Mouse (Mus musculus) left cerebral cortex, postnatal 14 days (tissue): Measurements from ENCODE around the gene Gm21981. TPM values are rescaled to one million over a fixed set of nuclear protein-coding genes. Genes with fewer than 3 reads are reported as not detected.
"Not testable (repeated sequence)": the region's sequence is repeated elsewhere in the genome, so short reads cannot be mapped to it uniquely, and the experiment has no call there.

Source experiments
- DNase-seq, 2 experiments: peaks; one replicate each; pipeline ENCODE4 v3.0.0; 2021 to 2022; ENCODE audit warnings: low spot score in 2 of 2, mixed read lengths in 1 of 2
- intact Hi-C: fragments of 180-260 bp; cut with DNase I; formaldehyde crosslinking; loops from one replicate; pipeline ENCODE4 v1.15.1; 2025
- total RNA-seq, 2 experiments: library from RNA; stranded (reverse); gene quantifications; 2 replicates each; pipeline ENCODE4 v1.2.3; 2021

Gm21981 gene
- total RNA-seq, 2 experiments from 2014 or later = 4.7 to 5.3 TPM

DNA sequence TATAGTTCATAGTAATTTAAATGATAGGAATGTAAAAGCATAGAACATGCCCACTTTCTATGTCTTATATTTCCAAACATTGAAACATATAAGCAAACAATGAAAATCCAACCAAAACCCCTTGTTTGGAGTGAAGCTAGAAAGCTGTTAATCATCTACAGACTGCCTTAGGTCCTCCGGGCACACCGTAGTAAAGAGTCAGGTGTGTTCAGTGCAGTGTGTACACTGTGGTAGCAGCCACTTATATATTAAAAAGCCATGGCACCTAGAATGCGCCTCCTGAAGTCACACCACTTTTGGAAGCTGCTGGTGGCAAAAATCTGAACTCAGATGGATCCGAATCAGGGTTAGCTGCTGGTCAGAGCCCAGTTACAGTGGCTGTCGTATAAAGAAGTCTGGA, 16.0 kb downstream of the Gm21981 start:
- intact Hi-C loops = loop anchor here (5.0 to 10.0 kb wide), 3 partner anchors 36 to 163 kb away; no protein-coding TSS in a partner anchor
- no peak for DNase-seq

GRCm38 (mm10) chr17:47676581-47676980, 17.7 kb downstream of the Gm21981 start:
- peak; percentile 80 to 84 for DNase-seq
- intact Hi-C loops = loop anchor here (5.0 to 10.0 kb wide), 3 partner anchors 34 to 162 kb away; no protein-coding TSS in a partner anchor

DNA sequence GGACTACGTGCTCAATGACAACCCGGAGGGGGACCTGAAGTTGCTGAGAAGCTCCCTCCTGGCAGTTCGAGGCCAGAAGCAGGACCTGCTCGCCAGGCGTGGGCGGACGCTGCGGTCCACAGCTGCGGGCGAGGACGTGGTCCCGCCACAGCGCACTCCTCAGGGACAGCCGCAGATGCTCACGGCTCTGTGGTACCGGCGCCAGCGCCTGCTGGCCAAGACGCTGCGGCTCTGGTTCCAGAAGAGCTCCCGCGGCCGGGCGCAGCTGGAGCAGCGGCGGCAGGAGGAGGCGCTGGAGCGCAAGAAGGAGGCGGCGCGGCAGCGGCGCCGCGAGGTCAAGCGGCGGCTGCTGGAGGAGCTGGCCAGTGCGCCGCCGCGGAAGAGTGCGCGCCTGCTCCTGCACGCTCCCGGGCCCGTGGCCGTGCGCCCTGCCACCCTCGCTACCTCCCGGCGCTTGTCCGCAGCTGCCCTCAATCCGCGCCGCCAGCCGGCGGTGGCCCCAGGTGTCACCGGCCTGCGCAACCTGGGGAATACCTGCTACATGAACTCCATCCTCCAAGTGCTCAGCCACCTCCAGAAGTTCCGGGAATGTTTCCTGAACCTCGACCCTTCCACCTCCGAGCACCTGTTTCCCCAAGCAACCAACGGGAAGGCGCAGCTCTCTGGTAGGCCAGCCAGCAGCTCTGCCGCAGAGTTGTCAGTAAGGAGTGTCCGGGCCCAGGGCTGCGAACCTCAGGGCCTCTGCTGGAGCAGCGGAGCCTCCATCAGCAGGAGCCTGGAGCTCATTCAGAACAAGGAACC, 21.7 kb downstream of the Gm21981 start:
- intact Hi-C loops = loop anchor here (10.0 kb wide), 1 partner anchor 158 kb away; no protein-coding TSS in a partner anchor
- peak; percentile 37 to 40 for DNase-seq

- intact Hi-C loops = loop anchor here (10.0 kb wide), 1 partner anchor 157 kb away; no protein-coding TSS in a partner anchor
- no peak for DNase-seq
These were observed 22.3 kb downstream of the Gm21981 start for GRCm38 (mm10) chr17:47671988-47672310.

DNA sequence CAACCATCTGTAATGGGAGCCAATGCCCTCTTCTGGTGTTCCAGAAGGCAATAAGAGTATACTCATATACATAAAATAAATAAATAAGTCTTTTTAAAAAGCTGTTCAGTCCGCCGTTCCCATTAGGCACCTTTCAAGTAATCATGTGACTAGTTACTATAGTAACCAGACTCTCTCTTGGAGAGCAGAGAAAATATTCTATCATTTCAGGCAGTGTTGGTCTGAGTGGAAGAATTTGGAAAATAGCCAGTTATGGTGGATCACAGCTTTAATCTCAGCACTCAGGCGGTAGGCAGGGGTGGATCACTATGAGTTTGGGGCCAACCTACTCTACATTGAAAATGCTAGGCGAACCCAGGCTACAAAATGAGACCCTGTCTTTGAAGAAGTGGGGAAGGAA, 25.1 kb downstream of the Gm21981 start:
- intact Hi-C loops = loop anchor here (5.0 kb wide), 1 partner anchor 37 kb away; the partner anchor contains the start of gene Usp49
- no peak for DNase-seq

GRCm38 (mm10) chr17:47664474-47664873, 29.8 kb downstream of the Gm21981 start:
- DNase-seq = no peak
- intact Hi-C loops = no loop called here

- DNase-seq = no peak
- intact Hi-C loops = no loop called here
These were observed 31.1 kb downstream of the Gm21981 start for GRCm38 (mm10) chr17:47663009-47663713.

- intact Hi-C loops = no loop called here
These were observed 35.5 kb downstream of the Gm21981 start for GRCm38 (mm10) chr17:47658741-47659243.

DNA sequence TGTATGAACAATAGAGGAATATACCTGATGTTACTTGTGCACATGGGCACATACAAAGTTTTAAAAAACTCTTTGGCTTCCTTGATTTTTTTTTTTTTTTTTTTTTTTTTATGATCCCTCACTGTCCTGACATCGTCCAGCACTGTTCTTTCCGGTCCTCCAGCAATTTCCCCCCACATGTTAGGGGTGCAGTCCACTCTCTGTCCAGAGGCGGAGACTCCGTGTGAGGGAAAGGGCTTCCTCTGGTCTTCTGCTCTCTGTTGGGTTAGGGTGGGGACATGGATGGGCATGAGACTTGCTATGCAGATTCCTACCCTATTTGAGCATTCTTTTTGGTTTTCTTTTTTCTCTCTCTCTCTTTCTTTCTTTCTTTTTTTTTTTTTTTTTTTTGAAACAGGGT, 36.4 kb downstream of the Gm21981 start:
- DNase-seq = no peak
- intact Hi-C loops = no loop called here

More at GRCm38 (mm10) chr17:47658741-47659243, 35.5 kb downstream of the Gm21981 start:
- no peak for DNase-seq

DNA sequence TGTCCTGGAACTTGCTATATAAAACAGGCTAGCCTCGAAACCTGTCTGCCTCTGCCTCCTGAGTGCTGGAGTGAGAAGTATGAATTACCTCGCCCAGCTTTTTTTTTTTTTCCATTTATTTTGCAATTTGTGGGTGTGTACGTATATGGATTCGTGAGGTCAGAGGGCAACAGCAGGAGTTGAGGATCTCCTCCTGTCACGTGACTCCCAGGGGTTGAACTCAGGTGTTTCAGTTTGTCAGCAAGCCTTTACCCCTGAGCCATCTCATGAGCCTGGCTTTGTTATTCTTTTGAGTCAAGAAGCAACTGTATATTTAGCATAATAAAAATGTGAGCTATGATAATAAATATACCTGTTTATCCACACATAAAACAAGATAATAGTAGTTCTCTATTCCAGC, 38.6 kb downstream of the Gm21981 start:
- no peak for DNase-seq
- intact Hi-C loops = no loop called here

GRCm38 (mm10) chr17:47654346-47654745, 39.9 kb downstream of the Gm21981 start:
- DNase-seq, intact Hi-C loops: not testable (repeated sequence)

DNA sequence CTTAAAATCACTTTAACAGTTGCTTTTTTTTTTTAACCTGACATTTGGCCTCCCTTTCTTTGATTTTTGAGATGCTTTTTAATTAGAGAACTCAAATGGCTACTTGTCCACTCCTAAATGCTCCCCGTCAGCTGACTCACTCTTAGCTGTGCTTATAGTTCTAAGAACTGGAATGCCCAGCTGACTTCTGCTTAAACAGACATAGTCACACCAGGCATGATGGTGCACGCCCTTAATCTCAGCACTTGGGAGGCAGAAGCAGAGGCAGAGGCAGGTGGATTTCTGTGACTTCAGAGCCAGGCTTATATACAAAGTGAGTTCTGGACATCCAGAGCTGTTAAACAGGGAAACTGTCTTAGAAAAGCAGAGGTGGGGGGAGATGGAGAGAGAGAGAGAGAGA, 42.3 kb downstream of the Gm21981 start:
- intact Hi-C loops = no loop called here
- no peak for DNase-seq

DNA sequence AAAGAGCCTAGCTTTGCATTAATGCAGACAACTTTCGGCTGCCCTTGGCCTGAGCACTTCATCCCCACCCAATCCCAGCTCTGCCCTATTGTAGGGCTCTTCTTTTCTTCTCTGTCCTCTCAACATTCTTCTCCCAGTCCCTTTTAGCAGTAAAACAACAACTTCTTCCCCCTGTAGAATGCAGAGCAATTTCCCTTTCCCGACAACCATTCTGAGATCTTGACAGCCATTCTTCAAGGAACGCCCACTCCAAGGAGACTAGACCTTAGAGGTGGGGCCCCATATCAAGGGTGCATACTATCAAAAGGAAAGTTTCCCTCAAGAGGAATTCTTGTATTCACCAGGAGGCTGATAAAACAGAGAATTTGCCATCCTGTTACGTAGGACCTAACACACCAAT, 45.3 kb downstream of the Gm21981 start:
- no peak for DNase-seq
- intact Hi-C loops = no loop called here

DNA sequence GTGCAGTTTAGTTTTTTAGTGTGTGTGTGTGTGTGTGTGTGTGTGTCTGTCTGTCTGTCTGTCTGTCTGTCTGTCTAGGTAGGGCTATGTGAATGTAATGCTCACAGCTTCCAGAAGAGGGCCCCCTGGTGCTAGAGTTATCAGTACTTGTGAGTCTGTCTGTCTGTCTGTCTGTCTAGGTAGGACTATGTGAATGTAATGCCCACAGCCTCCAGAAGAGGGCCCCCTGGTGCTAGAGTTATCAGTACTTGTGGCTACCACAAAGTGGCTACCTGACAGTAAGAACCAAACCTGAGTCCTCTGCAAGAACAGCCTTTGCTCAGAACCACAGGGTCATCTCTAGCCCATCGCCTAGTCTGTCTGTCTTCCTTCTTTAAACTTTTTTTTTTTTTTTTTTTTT, 47.6 kb downstream of the Gm21981 start:
- intact Hi-C loops = no loop called here

DNA sequence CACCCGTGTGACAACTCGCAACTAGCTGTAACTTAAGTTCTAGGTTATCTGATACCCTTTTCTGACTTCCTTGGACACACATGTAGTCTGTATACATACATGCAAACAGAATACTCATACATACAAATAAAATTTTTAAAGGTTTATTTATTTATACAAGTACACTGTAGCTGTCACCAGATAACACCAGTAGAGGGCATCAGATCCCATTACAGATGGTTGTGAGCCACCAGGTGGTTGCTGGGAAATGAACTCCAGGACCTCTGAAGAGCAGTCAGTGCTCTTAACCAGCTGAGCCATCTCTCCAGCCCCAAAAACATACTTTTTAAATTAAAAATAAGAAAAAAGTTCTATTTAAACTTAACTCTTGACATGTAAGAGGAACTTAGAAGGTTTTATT, 51.3 kb downstream of the Gm21981 start:
- no peak for DNase-seq
- intact Hi-C loops = loop anchor here (5.0 kb wide), 1 partner anchor 34 kb away; no protein-coding TSS in a partner anchor

More for the DNA sequence above, 47.6 kb downstream of the Gm21981 start:
- DNase-seq = peak; percentile 63 to 84

Other genes starting within 250 kb of the Gm21981 start
- gene Taf8, start 192.2 kb downstream of the Gm21981 start, total RNA-seq = 10 to 100 TPM; 14.6 to 17.1 TPM
- 10 to 100 TPM; 30.1 to 30.7 TPM for gene Ccnd3, start 189.4 kb downstream of the Gm21981 start, total RNA-seq
- 10 to 100 TPM; 21.0 to 21.1 TPM for gene Bysl, start 83.0 kb downstream of the Gm21981 start, total RNA-seq
- gene Med20, start 82.9 kb downstream of the Gm21981 start, total RNA-seq = 10 to 100 TPM; 20.8 to 28.9 TPM
- 1 to 10 TPM; 5.8 to 7.4 TPM for gene Gm20517, start 82.9 kb downstream of the Gm21981 start, total RNA-seq
- 10 to 100 TPM in 1 of 2 experiments, 1 to 10 TPM in 1; 9.0 to 10.4 TPM for gene Usp49, start 63.8 kb downstream of the Gm21981 start, total RNA-seq
- gene Tomm6, start 6.1 kb downstream of the Gm21981 start, total RNA-seq = 100 to 1,000 TPM; 218 to 227 TPM
- 10 to 100 TPM; 23.4 to 26.1 TPM for gene Frs3, start 5.4 kb downstream of the Gm21981 start, total RNA-seq
- gene Prickle4, start 281 bp upstream of the Gm21981 start, total RNA-seq = 1 to 10 TPM; 5.0 to 5.5 TPM
- gene Pgc, start 32.4 kb upstream of the Gm21981 start, total RNA-seq = not detected
- gene Tfeb, start 42.6 kb upstream of the Gm21981 start, total RNA-seq = 10 to 100 TPM in 1 of 2 experiments, 1 to 10 TPM in 1; 8.0 to 13.3 TPM
- gene Mdfi, start 140.2 kb upstream of the Gm21981 start, total RNA-seq = 1 to 10 TPM in 1 of 2 experiments, under 1 TPM in 1; 0.77 to 1.6 TPM
- gene Foxp4, start 230.2 kb upstream of the Gm21981 start, total RNA-seq = 10 to 100 TPM; 43.1 to 55.1 TPM